In the genomic region with DNA sequence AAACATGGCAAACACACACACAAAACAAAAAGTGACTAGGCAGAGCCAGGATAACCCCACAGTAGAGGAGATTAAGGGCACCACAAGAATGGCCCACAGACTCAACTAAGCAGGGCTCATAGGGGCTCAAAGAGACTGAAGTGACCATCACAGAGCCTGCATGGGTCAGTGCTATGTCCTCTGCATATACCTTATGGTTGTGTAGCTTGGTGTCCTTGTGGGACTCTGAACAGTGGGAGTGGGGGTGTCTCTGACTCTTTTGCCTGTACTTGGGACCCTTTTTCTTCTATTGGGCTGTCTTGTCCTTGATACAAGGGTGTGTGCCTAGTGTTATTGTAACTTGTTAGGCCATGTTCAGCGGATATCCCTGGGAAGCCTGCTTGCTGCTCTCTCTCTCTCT, we compare ENCODE assay signal across 36 mouse cellular contexts. TPM values are rescaled to one million over a fixed set of nuclear protein-coding genes. Genes with fewer than 3 reads are reported as not detected.
"Had no signal": no experiment of that assay in that cellular context is flagged by ENCODE, and none has a peak within 500 bp of the region (broad histone marks: within the 10 kb centered on the region; RNA-seq: fewer than 3 reads in every experiment).

No protein-coding gene starts in this region.

- H3K9me3 ChIP-seq: hindbrain, embryonic 15.5 days; intestine, embryonic 15.5 days had no signal

- H3K4me3 ChIP-seq: heart, embryonic 12.5 days; heart, embryonic 13.5 days; heart, embryonic 15.5 days; hindbrain, embryonic 10.5 days; hindbrain, embryonic 12.5 days; hindbrain, embryonic 13.5 days; hindbrain, embryonic 15.5 days; intestine, embryonic 15.5 days; kidney, embryonic 15.5 days; layer of hippocampus, adult 2 months; left cerebral cortex, adult 2 months had no signal

- H3K27me3 ChIP-seq: heart, embryonic 12.5 days; heart, embryonic 13.5 days; heart, embryonic 15.5 days; hindbrain, embryonic 12.5 days; hindbrain, embryonic 13.5 days; hindbrain, embryonic 15.5 days; intestine, embryonic 15.5 days; kidney, embryonic 15.5 days had no signal

- H3K9ac ChIP-seq: heart, embryonic 12.5 days; heart, embryonic 13.5 days; heart, embryonic 15.5 days; hindbrain, embryonic 12.5 days; hindbrain, embryonic 13.5 days; hindbrain, embryonic 14.5 days; hindbrain, embryonic 15.5 days; intestine, embryonic 15.5 days; kidney, embryonic 15.5 days had no signal

- H3K27ac ChIP-seq: heart, embryonic 13.5 days; heart, embryonic 15.5 days; hindbrain, embryonic 10.5 days; hindbrain, embryonic 12.5 days; hindbrain, embryonic 13.5 days; hindbrain, embryonic 14.5 days; hindbrain, embryonic 15.5 days; hindbrain, postnatal 0 days; intestine, embryonic 15.5 days; kidney, embryonic 15.5 days; kidney, postnatal 0 days; layer of hippocampus, adult 2 months; left cerebral cortex, adult 2 months had no signal

- H3K4me1 ChIP-seq: heart, embryonic 12.5 days; hindbrain, embryonic 12.5 days; hindbrain, embryonic 13.5 days; hindbrain, embryonic 15.5 days; intestine, embryonic 15.5 days had no signal

- DNase-seq: heart, postnatal 10 days; heart, postnatal 14 days; heart, postnatal 4 days; kidney, adult 11 months; kidney, adult 18-20 months; kidney, adult 2 months; kidney, adult 8-10 months; kidney, adult 9 months; kidney, postnatal 10 days; kidney, postnatal 14 days; kidney, postnatal 25 days; kidney, postnatal 36 days; kidney, postnatal 4 days; layer of hippocampus, adult 9-11 months; layer of hippocampus, postnatal 36 days had no signal

- H3K36me3 ChIP-seq: heart, embryonic 12.5 days; heart, embryonic 13.5 days; heart, embryonic 15.5 days; hindbrain, embryonic 10.5 days; hindbrain, embryonic 12.5 days; hindbrain, embryonic 13.5 days; hindbrain, embryonic 15.5 days; intestine, embryonic 15.5 days; kidney, embryonic 15.5 days had no signal

RNA-seq across cellular contexts. Expression of a gene that starts 46.5 kb away (rescaled TPM):
- total RNA-seq: heart, postnatal 10 days; heart, postnatal 14 days; heart, postnatal 25 days; hematopoietic stem cell, adult 5-6 weeks; hindbrain, postnatal 0 days; layer of hippocampus, adult 18-20 months; layer of hippocampus, adult 2 months; layer of hippocampus, adult 8-10 months; layer of hippocampus, postnatal 36 days; left cerebral cortex, adult 18-20 months; left cerebral cortex, adult 2 months; left cerebral cortex, adult 8-10 months had no signal
- polyA plus RNA-seq: heart, embryonic 11.5 days; heart, embryonic 12.5 days; heart, embryonic 13.5 days; hindbrain, embryonic 13.5 days; hindbrain, embryonic 14.5 days had no signal
